Mouse (Mus musculus): ENCODE data around the gene C130026I21Rik. TPM values are rescaled to one million over a fixed set of nuclear protein-coding genes. Genes with fewer than 3 reads are reported as not detected.
"Not testable (repeated sequence)": the region's sequence is repeated elsewhere in the genome, so short reads cannot be mapped to it uniquely, and the experiment has no call there.

C130026I21Rik gene
- polyA plus RNA-seq, 1 experiment from 2014 or later = 0.37 TPM

GRCm38 (mm10) chr1:85099864-85100263 lies 170.5 kb downstream of the C130026I21Rik start, which contains the start of gene Gm10553:
Gm10553 (plus strand) TSS chr1:85100164.
- 78% methylated on average over 1 of the region's 1 CpGs for WGBS
- H3K27me3 ChIP-seq (ENCODE audit: control insufficient read depth, insufficient read depth, low read length); H3K9me3 ChIP-seq (ENCODE audit: control insufficient read depth, low read length); H3K9ac ChIP-seq (replicated peaks; ENCODE audit: low read length); H3K4me3 ChIP-seq (replicated peaks; ENCODE audit: low read depth, low read length); DNase-seq; H3K4me1 ChIP-seq (ENCODE audit: control insufficient read depth, insufficient read depth, low read length); H3K27ac ChIP-seq (replicated peaks; ENCODE audit: low read depth, low read length); ATAC-seq (ENCODE audit: low FRiP score, low TSS enrichment); H3K4me2 ChIP-seq (ENCODE audit: low read length); H3K36me3 ChIP-seq (ENCODE audit: control insufficient read depth, insufficient read depth, low read length): not testable (repeated sequence)

- not testable (repeated sequence) for H3K9ac ChIP-seq (replicated peaks; ENCODE audit: low read length); H3K4me1 ChIP-seq (ENCODE audit: control insufficient read depth, insufficient read depth, low read length); H3K4me3 ChIP-seq (replicated peaks; ENCODE audit: low read depth, low read length); H3K4me2 ChIP-seq (ENCODE audit: low read length); H3K9me3 ChIP-seq (ENCODE audit: control insufficient read depth, low read length); H3K27ac ChIP-seq (replicated peaks; ENCODE audit: low read depth, low read length); H3K36me3 ChIP-seq (ENCODE audit: control insufficient read depth, insufficient read depth, low read length); H3K27me3 ChIP-seq (ENCODE audit: control insufficient read depth, insufficient read depth, low read length); DNase-seq; ATAC-seq (ENCODE audit: low FRiP score, low TSS enrichment)
- WGBS = 84% methylated on average over 5 of the region's 7 CpGs
Observed at GRCm38 (mm10) chr1:85099081-85099480, 171.3 kb downstream of the C130026I21Rik start.

DNA sequence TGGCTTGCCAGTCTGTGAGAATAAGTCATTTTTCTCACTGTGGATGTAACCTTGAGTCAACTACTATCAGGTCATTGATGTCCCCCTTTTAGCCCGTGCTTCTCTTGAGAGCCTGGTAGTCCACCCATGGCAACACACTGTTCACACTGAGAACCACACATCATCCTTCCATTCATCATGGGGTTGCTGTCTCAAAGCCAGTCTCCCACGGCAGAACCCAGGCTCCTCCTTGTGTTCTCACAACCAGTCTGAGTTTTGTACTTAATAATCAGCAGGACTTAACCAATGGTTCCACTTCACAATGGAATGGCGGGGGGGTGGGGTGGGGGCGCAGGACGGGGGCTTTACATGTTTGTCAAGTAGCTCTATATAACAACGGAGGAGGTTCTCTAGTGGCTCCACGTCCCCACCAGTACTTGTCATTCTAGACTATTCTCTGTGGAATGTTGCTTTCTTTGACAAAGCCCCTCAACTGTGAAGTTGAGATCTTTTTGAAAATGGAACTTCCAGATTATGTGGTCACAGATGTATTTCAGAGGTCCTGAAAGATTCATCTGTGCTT lies 177.3 kb downstream of the C130026I21Rik start:
- H3K36me3 ChIP-seq (ENCODE audit: control insufficient read depth, insufficient read depth, low read length); H3K27ac ChIP-seq (replicated peaks; ENCODE audit: low read depth, low read length); H3K4me2 ChIP-seq (ENCODE audit: low read length); ATAC-seq (ENCODE audit: low FRiP score, low TSS enrichment); H3K4me3 ChIP-seq (replicated peaks; ENCODE audit: low read depth, low read length); H3K9me3 ChIP-seq (ENCODE audit: control insufficient read depth, low read length); H3K9ac ChIP-seq (replicated peaks; ENCODE audit: low read length); H3K4me1 ChIP-seq (ENCODE audit: control insufficient read depth, insufficient read depth, low read length); H3K27me3 ChIP-seq (ENCODE audit: control insufficient read depth, insufficient read depth, low read length); DNase-seq: not testable (repeated sequence)
- 79% methylated on average over 6 of the region's 7 CpGs for WGBS

- WGBS = 46% methylated on average over 1 of the region's 3 CpGs
- not testable (repeated sequence) for DNase-seq; H3K9me3 ChIP-seq (ENCODE audit: control insufficient read depth, low read length); H3K4me2 ChIP-seq (ENCODE audit: low read length); H3K4me1 ChIP-seq (ENCODE audit: control insufficient read depth, insufficient read depth, low read length); ATAC-seq (ENCODE audit: low FRiP score, low TSS enrichment); H3K27me3 ChIP-seq (ENCODE audit: control insufficient read depth, insufficient read depth, low read length); H3K36me3 ChIP-seq (ENCODE audit: control insufficient read depth, insufficient read depth, low read length); H3K9ac ChIP-seq (replicated peaks; ENCODE audit: low read length); H3K4me3 ChIP-seq (replicated peaks; ENCODE audit: low read depth, low read length); H3K27ac ChIP-seq (replicated peaks; ENCODE audit: low read depth, low read length)
Observed at GRCm38 (mm10) chr1:85092169-85092568, 178.2 kb downstream of the C130026I21Rik start.

DNA sequence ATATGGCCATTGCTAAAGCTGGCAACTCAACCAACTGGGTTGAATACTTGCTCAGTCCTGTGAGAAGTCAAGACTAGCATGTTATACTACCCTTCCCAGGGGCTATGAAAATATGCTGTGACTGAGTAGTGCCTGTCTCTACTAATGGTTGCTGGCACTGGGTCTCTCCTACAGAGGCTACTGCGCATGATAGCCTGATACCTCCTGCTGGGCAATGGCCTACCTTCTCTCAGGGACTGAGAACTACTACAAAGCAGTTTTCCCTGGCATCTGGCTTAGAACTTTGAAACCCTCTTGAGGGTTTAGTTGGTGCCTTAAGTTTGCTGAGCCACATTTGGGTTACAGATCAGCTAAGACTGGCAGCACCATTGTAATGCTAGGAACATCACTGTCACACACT lies 184.2 kb downstream of the C130026I21Rik start:
- DNase-seq; H3K4me2 ChIP-seq (ENCODE audit: low read length); H3K4me3 ChIP-seq (replicated peaks; ENCODE audit: low read depth, low read length); H3K9me3 ChIP-seq (ENCODE audit: control insufficient read depth, low read length); H3K36me3 ChIP-seq (ENCODE audit: control insufficient read depth, insufficient read depth, low read length); H3K27me3 ChIP-seq (ENCODE audit: control insufficient read depth, insufficient read depth, low read length); ATAC-seq (ENCODE audit: low FRiP score, low TSS enrichment); H3K4me1 ChIP-seq (ENCODE audit: control insufficient read depth, insufficient read depth, low read length); H3K27ac ChIP-seq (replicated peaks; ENCODE audit: low read depth, low read length); H3K9ac ChIP-seq (replicated peaks; ENCODE audit: low read length): not testable (repeated sequence)
- WGBS = 80% methylated on average over 1 of the region's 1 CpGs

- not testable (repeated sequence) for H3K27ac ChIP-seq (replicated peaks; ENCODE audit: low read depth, low read length); H3K36me3 ChIP-seq (ENCODE audit: control insufficient read depth, insufficient read depth, low read length); H3K9ac ChIP-seq (replicated peaks; ENCODE audit: low read length); ATAC-seq (ENCODE audit: low FRiP score, low TSS enrichment); H3K27me3 ChIP-seq (ENCODE audit: control insufficient read depth, insufficient read depth, low read length); DNase-seq; H3K9me3 ChIP-seq (ENCODE audit: control insufficient read depth, low read length); H3K4me3 ChIP-seq (replicated peaks; ENCODE audit: low read depth, low read length); H3K4me1 ChIP-seq (ENCODE audit: control insufficient read depth, insufficient read depth, low read length); H3K4me2 ChIP-seq (ENCODE audit: low read length)
- 54% methylated on average over 3 of the region's 3 CpGs for WGBS
Observed at GRCm38 (mm10) chr1:85084803-85085202, 185.6 kb downstream of the C130026I21Rik start.

GRCm38 (mm10) chr1:85073099-85073498 lies 197.3 kb downstream of the C130026I21Rik start:
- not testable (repeated sequence) for ATAC-seq (ENCODE audit: low FRiP score, low TSS enrichment); H3K9ac ChIP-seq (replicated peaks; ENCODE audit: low read length); H3K9me3 ChIP-seq (ENCODE audit: control insufficient read depth, low read length); H3K27ac ChIP-seq (replicated peaks; ENCODE audit: low read depth, low read length); H3K36me3 ChIP-seq (ENCODE audit: control insufficient read depth, insufficient read depth, low read length); H3K4me2 ChIP-seq (ENCODE audit: low read length); H3K4me1 ChIP-seq (ENCODE audit: control insufficient read depth, insufficient read depth, low read length); H3K4me3 ChIP-seq (replicated peaks; ENCODE audit: low read depth, low read length); H3K27me3 ChIP-seq (ENCODE audit: control insufficient read depth, insufficient read depth, low read length); DNase-seq
- WGBS = 60% methylated on average over 3 of the region's 3 CpGs

- not testable (repeated sequence) for DNase-seq; H3K4me1 ChIP-seq (ENCODE audit: control insufficient read depth, insufficient read depth, low read length); H3K4me3 ChIP-seq (replicated peaks; ENCODE audit: low read depth, low read length); ATAC-seq (ENCODE audit: low FRiP score, low TSS enrichment); H3K4me2 ChIP-seq (ENCODE audit: low read length); H3K9me3 ChIP-seq (ENCODE audit: control insufficient read depth, low read length); H3K9ac ChIP-seq (replicated peaks; ENCODE audit: low read length); H3K27me3 ChIP-seq (ENCODE audit: control insufficient read depth, insufficient read depth, low read length); H3K27ac ChIP-seq (replicated peaks; ENCODE audit: low read depth, low read length); H3K36me3 ChIP-seq (ENCODE audit: control insufficient read depth, insufficient read depth, low read length)
- 75% methylated on average over 3 of the region's 3 CpGs for WGBS
Observed at GRCm38 (mm10) chr1:85071690-85072089, 198.7 kb downstream of the C130026I21Rik start.

- not testable (repeated sequence) for H3K4me3 ChIP-seq (replicated peaks; ENCODE audit: low read depth, low read length); H3K9me3 ChIP-seq (ENCODE audit: control insufficient read depth, low read length); H3K9ac ChIP-seq (replicated peaks; ENCODE audit: low read length); H3K36me3 ChIP-seq (ENCODE audit: control insufficient read depth, insufficient read depth, low read length); ATAC-seq (ENCODE audit: low FRiP score, low TSS enrichment); H3K27ac ChIP-seq (replicated peaks; ENCODE audit: low read depth, low read length); DNase-seq; H3K4me2 ChIP-seq (ENCODE audit: low read length); H3K4me1 ChIP-seq (ENCODE audit: control insufficient read depth, insufficient read depth, low read length); H3K27me3 ChIP-seq (ENCODE audit: control insufficient read depth, insufficient read depth, low read length)
- WGBS = 71% methylated on average over 4 of the region's 6 CpGs
Observed at GRCm38 (mm10) chr1:85035801-85036200, 234.6 kb downstream of the C130026I21Rik start.

Measured in midbrain, embryonic 14.5 days (tissue).